Mouse (Mus musculus) Muller cell, postnatal 12 days (primary cell): Measurements from ENCODE around the gene Ccdc173.

Experiments used
- DNase-seq: peaks from one replicate; pipeline ENCODE4 v3.0.0-alpha.2; 2015; ENCODE audit errors: inconsistent ontology term

Ccdc173 gene

DNA sequence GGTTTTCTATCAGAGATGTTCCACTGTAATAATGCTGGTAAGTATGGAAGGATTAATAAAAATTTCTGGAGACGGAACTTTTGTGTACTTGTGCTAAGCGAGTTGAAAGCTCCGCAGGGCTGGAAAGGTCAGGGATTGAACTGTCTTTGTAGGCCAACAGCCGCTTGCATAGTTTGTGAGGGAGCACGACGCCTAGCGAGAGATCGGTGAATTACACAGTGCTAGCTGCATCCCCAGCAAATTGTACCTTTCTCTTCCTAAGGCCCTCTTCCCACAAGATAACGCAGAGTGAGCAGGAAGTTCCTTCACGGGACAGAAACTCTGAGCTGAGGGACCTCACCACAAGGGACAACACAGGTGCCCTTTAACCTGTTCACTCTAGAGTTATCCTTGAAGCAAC is 910 bp upstream of the Ccdc173 start:
- DNase-seq = peak; percentile 86

- no peak for DNase-seq
These were observed 401 bp downstream of the Ccdc173 start for GRCm38 (mm10) chr2:69788974-69789373.

DNA sequence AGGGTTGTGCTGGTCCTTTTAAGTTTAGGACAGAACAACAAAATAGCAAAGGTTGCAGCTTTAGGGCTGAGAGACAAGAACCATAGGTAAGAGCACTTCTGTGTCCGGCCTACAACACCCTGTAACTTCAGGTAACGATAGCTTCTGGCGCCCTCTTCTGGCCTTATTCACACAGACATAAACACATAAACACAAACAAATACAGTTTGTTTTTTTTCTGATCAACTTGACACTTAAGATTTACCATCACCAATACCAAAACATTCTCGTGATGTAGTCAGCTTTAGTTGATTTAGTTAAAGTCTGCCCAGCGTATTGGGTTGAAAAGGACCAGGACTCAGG is 10.6 kb downstream of the Ccdc173 start:
- no peak for DNase-seq

GRCm38 (mm10) chr2:69777985-69778835 is 11.2 kb downstream of the Ccdc173 start:
- DNase-seq = no peak

- no peak for DNase-seq
These were observed 16.0 kb downstream of the Ccdc173 start for GRCm38 (mm10) chr2:69773331-69773730.

DNA sequence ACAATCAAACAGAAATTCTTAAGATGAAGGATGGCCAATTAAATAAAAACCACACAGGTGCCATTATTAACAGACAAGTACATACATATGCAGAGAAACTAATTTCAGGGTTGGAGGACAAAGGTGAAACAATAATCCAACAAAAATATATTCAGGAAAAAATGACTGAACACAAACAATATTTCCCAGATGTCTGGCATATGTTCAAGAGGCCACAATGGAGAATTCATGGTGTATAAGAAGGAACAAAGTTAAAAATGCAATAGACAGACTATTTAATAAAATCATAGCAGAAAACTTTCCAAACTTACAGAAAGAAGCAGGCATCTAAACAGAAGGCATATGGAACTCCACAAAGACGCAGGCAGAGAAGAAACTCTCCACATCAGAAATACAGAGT is 24.7 kb downstream of the Ccdc173 start:
- no peak for DNase-seq

- no peak for DNase-seq
These were observed 26.0 kb downstream of the Ccdc173 start for GRCm38 (mm10) chr2:69763340-69763739.

- DNase-seq = no peak
These were observed 28.4 kb downstream of the Ccdc173 start for GRCm38 (mm10) chr2:69760980-69761379.

- DNase-seq = no peak
These were observed 44.3 kb downstream of the Ccdc173 start for GRCm38 (mm10) chr2:69745091-69745490.

GRCm38 (mm10) chr2:69723519-69723825 is 65.9 kb downstream of the Ccdc173 start:
- no peak for DNase-seq

DNA sequence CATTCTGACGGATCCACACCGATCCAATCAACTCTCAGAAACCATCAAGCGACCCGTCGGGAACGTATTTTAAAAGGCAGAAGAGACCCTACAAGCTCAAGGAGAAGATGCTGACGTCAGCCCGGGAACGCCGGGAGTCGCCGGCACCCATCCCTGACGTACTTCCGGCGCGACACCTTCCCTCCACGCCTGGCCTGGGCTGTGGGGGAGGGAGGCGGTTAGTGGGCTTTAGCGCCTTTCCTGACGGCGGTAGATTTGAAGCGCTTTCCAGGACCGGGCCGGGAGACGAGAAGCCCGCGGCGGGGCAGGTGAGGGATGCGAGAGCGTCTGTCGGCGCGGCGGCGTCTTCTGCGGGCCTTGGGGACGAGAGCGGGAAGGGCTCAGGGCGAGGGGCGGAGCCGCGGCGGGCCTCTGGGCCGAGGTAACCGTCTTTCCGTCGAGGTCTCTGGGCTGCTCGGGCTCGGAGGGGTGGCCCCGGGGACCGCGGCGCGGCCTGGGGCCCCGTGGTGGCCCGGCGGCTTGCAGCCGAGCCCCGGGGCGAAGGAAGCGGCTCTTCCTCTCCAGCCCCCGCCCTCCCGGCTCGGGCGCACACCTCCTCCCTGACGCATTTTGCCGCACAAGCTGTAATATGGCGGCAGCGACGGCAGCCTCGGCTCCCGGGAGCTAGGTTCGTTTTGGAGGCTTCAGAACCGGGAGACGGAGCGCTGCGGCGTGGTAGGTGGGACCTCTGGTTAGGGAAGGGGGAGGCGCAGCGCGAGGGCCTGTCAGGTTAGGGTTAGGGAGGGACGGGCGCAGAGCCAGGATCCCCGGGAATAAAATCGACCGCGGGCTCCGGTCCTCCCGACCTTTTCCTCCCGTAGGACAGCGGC is 66.5 kb downstream of the Ccdc173 start:
- peak; percentile 94 for DNase-seq

DNA sequence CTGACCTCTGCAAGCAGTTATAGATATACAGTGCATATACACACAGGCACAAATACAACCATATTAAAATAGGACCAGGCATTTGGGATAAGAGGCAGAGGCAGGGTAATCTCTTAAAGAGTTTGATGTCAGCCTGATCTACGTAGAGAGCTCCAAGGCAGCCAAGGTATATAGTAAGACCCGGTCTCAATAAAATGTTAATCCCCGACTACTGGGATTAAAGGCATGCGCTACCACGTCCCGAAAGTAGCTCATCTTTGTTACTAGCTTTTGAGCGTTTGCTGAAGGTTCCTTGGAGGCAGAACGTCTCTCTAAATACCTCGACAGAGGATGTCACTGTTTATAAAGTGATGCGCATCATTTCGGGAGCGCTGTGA is 67.1 kb downstream of the Ccdc173 start, which contains the start of gene Ppig:
TSS of gene Ppig (plus strand) at position 273 of the 377 bp plus-strand sequence.
- DNase-seq = no peak

GRCm38 (mm10) chr2:69719121-69719520 is 70.3 kb downstream of the Ccdc173 start:
- DNase-seq = no peak

DNA sequence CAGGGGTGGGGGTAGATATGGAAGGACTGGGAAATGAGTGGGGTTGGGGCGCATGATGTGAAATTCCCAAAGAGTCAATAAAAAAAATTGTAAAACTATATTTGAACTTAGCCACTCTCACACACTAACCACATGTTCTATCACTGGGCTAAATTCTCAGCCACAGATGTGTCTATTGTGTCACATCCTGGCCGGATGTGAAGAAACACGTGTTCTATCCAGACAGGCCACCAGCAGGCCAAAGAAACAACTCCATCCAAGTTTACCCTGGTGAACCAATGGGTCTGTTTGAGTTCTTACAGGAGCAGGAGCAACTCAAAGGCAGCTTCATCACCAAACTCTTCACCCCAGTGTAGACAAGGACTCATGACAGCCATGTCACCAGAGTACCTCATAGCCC is 72.9 kb downstream of the Ccdc173 start:
- no peak for DNase-seq

DNA sequence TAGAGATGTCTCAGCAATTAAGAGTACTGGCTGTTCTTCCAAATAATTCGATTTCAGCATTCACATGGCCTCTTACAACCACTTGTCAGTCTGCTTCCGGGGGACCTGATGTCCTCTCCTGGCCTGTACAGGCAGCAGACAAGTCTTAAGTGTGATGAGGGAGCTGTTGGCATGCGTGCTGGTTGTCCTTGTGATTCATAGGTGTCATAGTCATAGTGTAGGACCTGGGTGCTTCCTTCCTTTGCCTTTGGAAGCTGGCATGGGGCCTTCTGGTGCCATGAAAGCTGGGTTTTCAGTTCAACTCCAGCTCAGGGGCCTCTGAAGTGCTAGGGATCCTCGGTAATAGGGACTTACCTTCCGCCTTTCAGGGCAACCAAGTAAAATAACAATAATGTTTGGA is 75.2 kb downstream of the Ccdc173 start:
- no peak for DNase-seq

- DNase-seq = no peak
These were observed 75.8 kb downstream of the Ccdc173 start for GRCm38 (mm10) chr2:69713626-69714014.

GRCm38 (mm10) chr2:69712981-69713625 is 76.3 kb downstream of the Ccdc173 start, which contains the start of gene Fastkd1:
TSS of gene Fastkd1 (minus strand) at chr2:69713516.
- peak; percentile 86 for DNase-seq

DNA sequence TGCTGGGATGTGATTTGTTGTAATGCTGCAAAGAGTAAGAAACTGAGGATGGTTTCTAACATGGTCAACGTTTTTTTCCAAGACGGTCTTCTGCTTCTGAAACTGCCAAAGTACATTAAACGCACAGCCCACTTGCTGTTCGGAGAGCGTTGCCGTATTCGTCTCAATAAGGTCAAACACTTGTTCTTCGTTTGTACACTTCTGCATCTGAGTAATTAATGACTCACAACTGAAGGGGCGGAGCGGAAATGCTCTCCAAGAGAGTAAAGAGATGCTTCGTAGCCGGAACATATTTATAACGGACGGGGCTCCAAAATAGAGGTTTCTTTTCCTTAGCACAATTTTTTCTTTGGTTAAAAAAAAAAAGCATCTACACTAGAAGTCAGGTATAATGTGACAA is 77.2 kb downstream of the Ccdc173 start:
- no peak for DNase-seq
